Mouse (Mus musculus): Measurements from ENCODE around the gene Tpd52l2.

- no peak for TF ChIP-seq POLR2A (IDR thresholded peaks at IDR 0.05; ENCODE audit: insufficient read length, low read depth)
- no peak for TF ChIP-seq POLR2AphosphoS2 (IDR thresholded peaks at IDR 0.05; ENCODE audit: insufficient read length, low read depth)
- TF ChIP-seq MYOD1 (IDR thresholded peaks at IDR 0.05; ENCODE audit: control insufficient read depth in 1 of 3, insufficient read length in 2 of 3, low read depth in 2 of 3) = no peak
- TF ChIP-seq TCF12 (IDR thresholded peaks at IDR 0.05; ENCODE audit: insufficient read depth, poor library complexity, severe bottlenecking) = no peak
- no peak for TF ChIP-seq MAX (IDR thresholded peaks at IDR 0.05; ENCODE audit: low read depth)
- TF ChIP-seq REST (IDR thresholded peaks at IDR 0.05; ENCODE audit: insufficient read depth, insufficient read length) = no peak
- no peak for TF ChIP-seq MYOG (IDR thresholded peaks at IDR 0.05; ENCODE audit: control insufficient read depth in 1 of 3, insufficient read depth in 1 of 3, insufficient read length in 2 of 3, low read depth in 2 of 3)
Measured at GRCm38 (mm10) chr2:181483562-181484318, 13.2 kb upstream of the Tpd52l2 start.

Data from myocyte (in vitro differentiated cells).